Mouse (Mus musculus): ENCODE measurements around the gene Lhfpl5. TPM values are rescaled to one million over a fixed set of nuclear protein-coding genes. Genes with fewer than 3 reads are reported as not detected.

The Lhfpl5 gene
- polyA plus RNA-seq, 1 experiment from 2014 or later, result 0.61 TPM

Small RNA genes within 50 kb of the gene (microRNA-seq; reads per million reads assigned to microRNA genes)
- gene Gm25195 (not detected), gene Mir6969 (not detected)

Other genes starting within 250 kb of the Lhfpl5 start
- gene Rpl10a, start 247.2 kb upstream of the Lhfpl5 start, polyA plus RNA-seq (2015; fragmentation: Nextera tagmentation; extraction: Ambion mirVana), result 543 and 653 TPM in 2 replicates
- 10.7 and 11.5 TPM in 2 replicates for gene Tead3, start 224.8 kb upstream of the Lhfpl5 start, polyA plus RNA-seq (2015; fragmentation: Nextera tagmentation; extraction: Ambion mirVana)
- 6.4 and 8.7 TPM in 2 replicates for gene Tulp1, start 210.4 kb upstream of the Lhfpl5 start, polyA plus RNA-seq (2015; fragmentation: Nextera tagmentation; extraction: Ambion mirVana)
- gene Fkbp5, start 58.1 kb upstream of the Lhfpl5 start, polyA plus RNA-seq (2015; fragmentation: Nextera tagmentation; extraction: Ambion mirVana), result 35.5 and 36.0 TPM in 2 replicates
- gene Armc12, start 44.8 kb upstream of the Lhfpl5 start, polyA plus RNA-seq (2015; fragmentation: Nextera tagmentation; extraction: Ambion mirVana), result not detected in 2 replicates
- not detected in 2 replicates for gene Clpsl2, start 26.2 kb upstream of the Lhfpl5 start, polyA plus RNA-seq (2015; fragmentation: Nextera tagmentation; extraction: Ambion mirVana)
- gene Clps, start 14.9 kb upstream of the Lhfpl5 start, polyA plus RNA-seq (2015; fragmentation: Nextera tagmentation; extraction: Ambion mirVana), result not detected in 2 replicates
- gene Srpk1, start 47.1 kb downstream of the Lhfpl5 start, polyA plus RNA-seq (2015; fragmentation: Nextera tagmentation; extraction: Ambion mirVana), result 73.7 and 88.3 TPM in 2 replicates
- 0.46 and 0.53 TPM in 2 replicates for gene Slc26a8, start 114.6 kb downstream of the Lhfpl5 start, polyA plus RNA-seq (2015; fragmentation: Nextera tagmentation; extraction: Ambion mirVana)
- 42.6 and 44.3 TPM in 2 replicates for gene Mapk14, start 115.7 kb downstream of the Lhfpl5 start, polyA plus RNA-seq (2015; fragmentation: Nextera tagmentation; extraction: Ambion mirVana)
- gene AC170998.1, start 150.4 kb downstream of the Lhfpl5 start, polyA plus RNA-seq (2015; fragmentation: Nextera tagmentation; extraction: Ambion mirVana), result 1.8 and 4.2 TPM in 2 replicates
- 52.5 and 57.2 TPM in 2 replicates for gene Mapk13, start 193.7 kb downstream of the Lhfpl5 start, polyA plus RNA-seq (2015; fragmentation: Nextera tagmentation; extraction: Ambion mirVana)
- gene Brpf3, start 225.4 kb downstream of the Lhfpl5 start, polyA plus RNA-seq (2015; fragmentation: Nextera tagmentation; extraction: Ambion mirVana), result 9.9 and 11.0 TPM in 2 replicates